Mouse (Mus musculus) cerebral cortex, adult 2 months (tissue): Measurements from ENCODE around the gene Zfp639.

Experiments
- WGBS: fragments of 180-500 bp; shearing (Covaris S2); methylation state at CpG from one replicate; pipeline ENCODE4 v1.1.7; 2018; 5-methylcytosine and 5-hydroxymethylcytosine counted together

Gene Zfp639

DNA sequence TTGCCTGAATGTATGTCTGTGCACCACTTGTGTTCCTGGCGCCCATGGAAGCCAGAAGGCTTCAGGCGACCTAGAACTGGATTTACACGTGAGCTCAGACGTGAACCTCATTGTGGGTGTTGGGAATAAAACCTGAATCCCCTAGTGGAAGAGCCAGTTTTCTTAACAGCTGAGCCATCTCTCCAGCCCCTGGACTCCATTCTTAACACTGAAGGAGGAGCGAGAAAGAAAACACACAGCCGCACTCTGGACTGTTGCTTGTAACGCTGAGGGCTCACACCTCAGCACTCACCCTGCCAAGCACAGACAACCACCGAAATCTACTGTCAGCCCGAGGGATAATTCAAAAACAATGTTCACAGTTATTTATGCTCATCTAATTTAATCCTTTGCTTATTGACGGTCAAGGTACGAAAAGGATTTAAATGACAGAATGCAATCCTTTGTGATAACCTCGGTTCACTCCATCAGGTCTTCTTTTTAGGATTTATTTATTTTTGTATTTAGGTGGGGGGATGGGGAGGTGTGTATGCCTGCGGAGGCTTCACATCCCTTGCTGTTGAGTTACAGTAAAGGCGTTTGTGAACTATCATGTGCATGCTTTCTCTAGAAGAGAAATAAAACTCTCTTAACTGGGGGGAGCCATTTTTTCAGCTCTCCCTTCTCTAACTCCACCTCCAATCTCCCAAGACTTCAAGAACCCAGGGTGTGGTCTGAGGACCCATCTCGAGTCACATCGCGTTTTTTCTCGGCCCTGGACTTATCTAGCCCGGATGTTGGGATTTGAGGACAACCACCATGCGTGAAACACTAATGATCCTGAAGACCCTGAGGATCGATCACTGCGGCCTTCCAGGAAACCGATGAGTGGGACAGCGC is at the start of gene Zfp639:
Zfp639 (plus strand) TSS at position 764 of the 879 bp plus-strand sequence.
- WGBS, result 9% methylated on average over 24 of the region's 24 CpGs

- 92% methylated on average over 4 of the region's 4 CpGs for WGBS
Measured at GRCm38 (mm10) chr3:32467321-32467720, 42.7 kb upstream of the Zfp639 start.

DNA sequence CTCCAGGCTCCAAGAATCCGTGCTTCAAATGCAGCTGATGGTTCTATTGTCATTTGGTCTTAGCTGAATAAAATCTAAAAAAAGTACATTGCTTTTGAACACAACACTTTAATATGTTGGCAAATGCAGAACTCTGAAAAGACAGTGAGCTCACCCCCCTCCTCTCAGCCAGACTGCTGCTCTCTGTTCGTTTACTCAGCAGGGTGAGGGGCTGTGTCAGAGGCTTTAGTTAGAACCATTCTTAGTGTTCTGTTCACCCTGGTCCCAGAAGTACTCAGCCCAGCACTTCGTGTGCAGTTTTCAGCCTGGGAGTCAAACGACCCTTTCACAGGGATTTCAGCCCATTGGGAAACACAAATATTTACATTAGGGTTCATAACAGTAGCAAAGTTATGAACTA is 41.6 kb upstream of the Zfp639 start:
- WGBS, result 73% methylated on average over 4 of the region's 4 CpGs

GRCm38 (mm10) chr3:32470449-32470848 is 39.6 kb upstream of the Zfp639 start:
- whole genome bisulfite sequencing, result 74% methylated on average over 7 of the region's 7 CpGs

GRCm38 (mm10) chr3:32471098-32471497 is 39.0 kb upstream of the Zfp639 start:
- 38% methylated on average over 6 of the region's 6 CpGs for WGBS

- 70% methylated on average over 14 of the region's 14 CpGs for WGBS
Measured at GRCm38 (mm10) chr3:32472191-32472900, 37.7 kb upstream of the Zfp639 start.

GRCm38 (mm10) chr3:32473184-32473583 is 36.9 kb upstream of the Zfp639 start:
- 91% methylated on average over 10 of the region's 10 CpGs for WGBS

DNA sequence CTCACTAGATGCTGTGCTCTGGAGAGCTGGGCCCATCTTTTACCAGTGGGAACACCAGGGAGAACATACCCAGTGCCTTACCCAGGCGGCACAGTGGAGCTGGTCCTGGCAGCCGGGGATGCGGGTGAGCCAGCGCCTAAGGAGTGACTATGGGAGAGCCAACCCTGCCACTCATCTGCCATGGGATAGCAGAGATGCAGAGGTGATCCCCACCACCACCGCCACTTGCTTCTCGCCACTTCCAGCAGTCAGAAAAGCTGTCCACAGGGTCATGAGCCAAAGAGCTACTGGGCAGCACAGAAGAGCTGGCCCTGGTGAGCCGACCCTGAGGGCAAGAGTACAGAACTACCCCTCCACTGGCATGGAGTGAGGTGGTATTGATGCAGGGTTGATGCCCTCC is 30.1 kb upstream of the Zfp639 start:
- 94% methylated on average over 7 of the region's 7 CpGs for WGBS

DNA sequence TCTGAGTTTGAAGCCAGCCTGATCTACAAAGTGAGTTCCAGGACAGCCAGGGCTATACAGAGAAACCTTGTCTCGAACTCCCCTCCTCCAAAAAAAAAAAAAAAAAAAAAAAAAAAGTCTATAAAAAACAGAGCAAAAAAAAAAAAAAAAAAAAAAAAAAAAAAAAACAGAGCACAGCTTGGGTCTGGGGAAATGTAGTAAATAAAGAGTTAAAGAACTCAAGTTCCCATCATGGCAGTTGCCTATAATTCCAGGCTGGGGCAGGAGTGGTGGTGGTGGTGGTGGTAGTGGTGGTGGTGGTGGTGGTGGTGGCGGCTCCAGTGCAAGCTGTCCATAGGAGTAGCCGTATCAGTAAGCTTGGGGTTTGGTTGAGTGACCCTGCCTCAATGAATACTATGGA is 27.0 kb upstream of the Zfp639 start:
- WGBS, result 86% methylated on average over 3 of the region's 3 CpGs

- 68% methylated on average over 4 of the region's 4 CpGs for WGBS
Measured at GRCm38 (mm10) chr3:32486543-32486942, 23.5 kb upstream of the Zfp639 start.

DNA sequence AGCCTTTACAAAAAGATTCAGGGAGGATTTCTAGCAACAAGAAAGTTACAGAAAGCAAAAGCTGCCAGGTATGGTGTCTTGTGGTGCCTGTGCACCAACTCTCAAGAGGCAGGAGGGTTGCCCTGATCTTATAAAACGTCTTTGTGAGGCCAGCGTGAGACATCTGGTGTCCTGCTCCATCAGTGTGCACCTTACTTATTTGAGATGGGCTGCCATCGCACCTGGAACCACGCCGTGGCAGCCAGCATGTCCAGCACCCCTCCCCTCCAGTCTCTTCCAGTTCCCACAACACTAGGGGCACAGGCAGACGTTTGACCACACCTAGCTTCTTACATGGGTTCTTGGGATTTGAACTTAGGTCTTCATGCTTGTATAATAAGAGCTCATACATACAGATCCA is 21.9 kb upstream of the Zfp639 start:
- 89% methylated on average over 6 of the region's 6 CpGs for WGBS

DNA sequence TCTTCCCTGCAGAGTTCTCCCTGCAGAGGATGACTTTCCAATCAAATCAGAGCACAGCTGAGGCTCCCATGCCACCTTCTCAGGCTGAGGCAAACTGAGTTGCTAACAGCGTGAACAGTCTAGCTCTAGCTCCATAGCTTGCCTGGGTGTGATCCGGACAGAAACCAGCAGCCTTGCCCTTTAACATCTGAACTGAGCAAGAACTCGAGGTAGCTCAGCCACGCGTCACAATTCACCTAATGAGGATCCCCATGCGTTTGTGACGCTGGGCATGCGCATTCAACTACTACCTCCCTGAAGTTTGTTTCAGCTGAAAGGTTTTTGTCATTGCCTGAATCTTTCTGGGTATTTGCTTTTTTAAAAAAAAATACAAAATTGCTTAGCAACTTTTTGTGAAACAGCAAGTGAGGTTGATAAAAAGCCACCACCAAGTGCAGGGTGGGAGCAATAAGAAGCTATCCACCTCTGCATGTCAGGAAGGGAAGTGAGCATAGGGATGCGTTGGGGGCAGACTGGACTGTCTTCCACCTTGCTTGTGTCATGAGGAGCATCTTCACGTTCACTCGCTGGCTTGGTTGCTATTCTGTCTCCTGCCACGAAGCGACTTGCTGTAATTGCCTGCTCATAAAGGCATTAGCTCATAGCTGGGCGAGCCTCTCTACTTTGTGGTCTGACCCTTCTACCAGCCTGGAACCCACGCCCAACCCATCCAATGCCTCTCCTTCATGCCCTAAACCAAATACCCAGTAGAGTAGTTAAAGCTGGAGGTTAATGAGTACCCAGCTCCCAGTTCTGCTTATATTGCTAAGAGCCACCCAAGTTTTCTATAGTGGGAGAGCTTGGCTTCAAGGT is 19.8 kb upstream of the Zfp639 start:
- WGBS, result 85% methylated on average over 15 of the region's 15 CpGs

DNA sequence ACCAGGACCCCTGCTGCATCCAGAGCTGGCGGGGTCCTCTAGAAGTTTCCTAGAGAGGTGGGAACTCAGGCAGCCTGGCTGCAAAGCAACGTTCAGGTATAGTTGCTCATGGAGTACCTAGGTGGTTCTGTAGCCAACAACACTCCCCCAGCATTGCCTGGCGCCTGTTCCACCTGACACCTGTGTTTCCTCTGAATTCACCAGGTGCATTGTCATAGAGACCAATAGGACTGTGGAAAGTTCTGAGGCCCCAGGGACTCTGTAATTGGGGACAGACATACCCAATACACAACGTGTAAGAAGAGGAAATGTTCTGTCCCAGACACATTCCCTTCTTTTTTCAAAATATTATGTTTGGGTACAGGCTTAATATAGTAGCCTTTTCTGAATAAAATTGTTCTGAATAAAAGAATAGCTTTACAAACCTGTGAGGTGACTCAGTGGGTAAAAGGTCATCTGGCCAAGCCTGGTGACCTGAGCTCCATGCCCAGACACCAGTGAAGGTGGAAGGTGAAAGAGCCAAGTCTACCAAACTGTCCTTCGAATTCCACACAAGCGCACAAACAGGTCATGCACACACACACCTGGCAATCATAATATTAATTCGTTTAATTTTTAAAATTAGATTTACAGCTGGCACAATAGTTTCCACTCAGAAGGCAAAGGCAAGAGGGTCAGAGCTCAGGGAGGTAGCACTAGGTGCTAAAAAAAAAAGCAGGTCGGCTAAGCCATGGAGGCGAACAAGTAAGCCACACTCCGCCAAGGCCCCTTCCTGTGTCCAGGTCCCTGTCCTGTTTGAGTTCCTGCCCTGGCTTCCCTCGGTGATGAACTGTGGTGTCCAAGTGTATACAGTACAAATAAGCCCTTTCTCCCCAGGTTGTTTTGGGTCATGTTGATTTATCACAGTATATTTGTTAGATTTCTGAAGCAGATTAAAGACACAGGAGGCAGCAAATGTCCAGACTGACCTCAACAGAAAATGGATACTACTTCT is 17.7 kb upstream of the Zfp639 start, which contains the start of gene Kcnmb3:
Kcnmb3 (minus strand) TSS at position 135 of the 994 bp plus-strand sequence.
- 82% methylated on average over 11 of the region's 11 CpGs for WGBS

- WGBS, result 93% methylated on average over 8 of the region's 8 CpGs
Measured at GRCm38 (mm10) chr3:32494387-32495087, 15.5 kb upstream of the Zfp639 start.

DNA sequence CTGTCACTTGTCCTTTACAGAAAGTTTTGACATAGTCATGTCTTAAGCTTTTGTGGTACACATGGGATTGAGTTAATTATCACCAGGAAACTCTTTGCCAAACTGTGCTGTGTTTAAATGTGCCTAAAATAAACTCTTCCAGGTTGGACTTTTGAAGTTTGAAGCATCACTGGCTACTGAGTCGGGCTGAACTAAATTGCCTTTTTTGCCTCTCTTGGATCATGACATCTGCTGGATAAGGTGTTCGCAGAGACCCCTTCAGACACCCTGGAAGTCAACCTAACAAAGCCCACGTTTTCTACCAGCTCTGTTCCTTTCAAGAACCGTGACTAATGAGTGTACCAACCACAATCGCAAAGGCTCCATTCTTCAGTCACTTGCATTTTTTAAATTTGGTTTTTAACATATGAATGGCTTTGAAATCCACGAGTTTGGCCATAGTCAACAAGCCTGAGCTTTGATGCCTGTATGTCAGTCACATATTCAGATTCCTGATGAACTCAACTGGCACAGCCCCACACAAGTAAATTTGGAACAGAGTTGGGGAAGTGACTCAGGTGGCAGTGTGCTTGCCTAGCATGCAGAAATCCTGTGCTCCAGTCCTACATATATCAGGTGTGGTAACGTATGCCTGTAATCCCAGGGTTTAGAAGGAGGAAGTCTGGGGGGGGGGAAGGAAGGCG is 14.8 kb upstream of the Zfp639 start:
- WGBS, result 53% methylated on average over 8 of the region's 8 CpGs

- WGBS, result 48% methylated on average over 8 of the region's 8 CpGs
Measured at GRCm38 (mm10) chr3:32495856-32496710, 14.0 kb upstream of the Zfp639 start.

- WGBS, result 91% methylated on average over 1 of the region's 1 CpGs
Measured at GRCm38 (mm10) chr3:32496711-32497070, 13.4 kb upstream of the Zfp639 start.

GRCm38 (mm10) chr3:32500346-32500745 is 9.7 kb upstream of the Zfp639 start:
- WGBS, result 94% methylated on average over 2 of the region's 2 CpGs

DNA sequence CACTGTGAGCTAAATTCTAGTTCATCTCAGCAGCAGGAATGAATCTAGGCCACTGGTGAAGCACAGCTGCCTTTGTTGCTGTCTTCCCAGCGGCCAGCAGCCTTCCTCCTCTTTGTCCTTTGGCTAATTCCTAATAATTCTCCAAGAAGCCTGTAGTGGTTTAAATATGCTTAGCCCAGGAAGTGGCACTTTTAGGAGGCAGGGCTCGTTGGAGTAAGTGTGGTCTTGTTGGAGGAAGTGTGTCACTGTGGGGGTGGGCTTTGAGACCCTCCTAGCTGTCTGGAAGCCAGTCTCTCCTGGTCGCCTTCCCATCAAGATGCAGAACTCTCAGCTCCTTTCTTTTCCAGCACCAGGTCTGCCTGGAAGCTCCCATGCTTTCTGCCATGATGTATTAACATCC is 4.2 kb upstream of the Zfp639 start:
- WGBS, result 78% methylated on average over 3 of the region's 3 CpGs
